Mouse (Mus musculus) heart, embryonic 12.5 days (tissue): ENCODE measurements around the gene Olfr1471. TPM values are rescaled to one million over a fixed set of nuclear protein-coding genes. Genes with fewer than 3 reads are reported as not detected.
"Not testable (repeated sequence)": the region's sequence is repeated elsewhere in the genome, so short reads cannot be mapped to it uniquely, and the experiment has no call there.

Experiments
- ATAC-seq: fragments of 200-750 bp; cut with Nextera tagmentation; 2 replicates; pipeline ENCODE4 v1.8.0; 2017; ENCODE audit warnings: moderate TSS enrichment, moderate library complexity; ENCODE audit not compliant: insufficient number of reproducible peaks, low FRiP score
- H3K27ac ChIP-seq: fragments of 300-500 bp; sonication (generic); 2 replicates; pipeline ENCODE4 v1.5.1; 2016; ENCODE audit warnings: mild to moderate bottlenecking, moderate library complexity; ENCODE audit not compliant: poor library complexity, severe bottlenecking
- H3K27me3 ChIP-seq: fragments of 300-500 bp; sonication (generic); replicated peaks from 2 replicates; pipeline ENCODE4 v1.6.1; 2016; ENCODE audit warnings: mild to moderate bottlenecking, moderate library complexity
- H3K36me3 ChIP-seq: fragments of 300-500 bp; sonication (generic); 2 replicates; pipeline ENCODE4 v1.6.1; 2016; ENCODE audit warnings: mild to moderate bottlenecking, moderate library complexity
- H3K4me1 ChIP-seq: fragments of 300-500 bp; sonication (generic); replicated peaks from 2 replicates; pipeline ENCODE4 v1.6.1; 2016; ENCODE audit warnings: mild to moderate bottlenecking
- H3K4me2 ChIP-seq: fragments of 300-500 bp; sonication (generic); 2 replicates; pipeline ENCODE4 v1.6.1; 2016; ENCODE audit warnings: mild to moderate bottlenecking, moderate library complexity
- H3K4me3 ChIP-seq: fragments of 300-500 bp; sonication (generic); 2 replicates; pipeline ENCODE4 v1.5.1; 2016; ENCODE audit warnings: mild to moderate bottlenecking
- H3K9ac ChIP-seq: fragments of 300-500 bp; sonication (generic); 2 replicates; pipeline ENCODE4 v1.6.1; 2016; ENCODE audit warnings: mild to moderate bottlenecking, moderate library complexity
- H3K9me3 ChIP-seq: fragments of 300-500 bp; sonication (generic); replicated peaks from 2 replicates; pipeline ENCODE4 v1.6.1; 2016; ENCODE audit warnings: mild to moderate bottlenecking, moderate library complexity
- WGBS: fragments of 180-500 bp; shearing (Covaris S2); methylation state at CpG from one replicate; pipeline ENCODE4 v1.1.7; 2016; 5-methylcytosine and 5-hydroxymethylcytosine counted together
- polyA plus RNA-seq: library from polyadenylated mRNA; unstranded; fragments of >200 nt; fragmentation: Nextera tagmentation; extraction: Ambion mirVana; gene quantifications from 2 replicates; pipeline ENCODE4 v1.2.1, GENCODE M21; 2016

Olfr1471 gene
- not detected in 2 replicates for polyA plus RNA-seq

DNA sequence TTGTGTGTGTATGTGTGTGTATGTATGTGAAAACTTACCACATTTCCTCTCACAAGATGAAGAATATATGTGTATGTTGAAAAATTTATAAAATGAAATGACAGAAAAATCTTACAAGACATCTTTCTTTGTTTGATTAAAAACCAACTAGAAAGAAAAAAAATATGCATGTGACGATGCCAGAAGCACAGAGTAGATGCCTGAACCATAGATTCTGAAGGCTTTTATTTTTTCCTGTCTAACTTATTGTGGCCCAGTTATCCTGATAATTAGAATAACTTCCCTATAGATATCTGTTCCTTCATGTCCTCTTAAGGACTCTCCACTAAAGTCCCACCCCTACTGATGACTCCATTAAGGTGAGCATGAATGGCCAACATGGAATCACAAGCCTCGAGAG, at the start of gene Olfr1471:
Gene Olfr1471, plus strand, starts transcription at position 301 of the 400 bp plus-strand sequence.
- H3K4me1 ChIP-seq, ATAC-seq, H3K4me3 ChIP-seq, H3K4me2 ChIP-seq, H3K9me3 ChIP-seq, H3K27me3 ChIP-seq, H3K36me3 ChIP-seq, H3K9ac ChIP-seq, H3K27ac ChIP-seq: not testable (repeated sequence)
- whole genome bisulfite sequencing, result 52% methylated on average over 2 of the region's 2 CpGs

DNA sequence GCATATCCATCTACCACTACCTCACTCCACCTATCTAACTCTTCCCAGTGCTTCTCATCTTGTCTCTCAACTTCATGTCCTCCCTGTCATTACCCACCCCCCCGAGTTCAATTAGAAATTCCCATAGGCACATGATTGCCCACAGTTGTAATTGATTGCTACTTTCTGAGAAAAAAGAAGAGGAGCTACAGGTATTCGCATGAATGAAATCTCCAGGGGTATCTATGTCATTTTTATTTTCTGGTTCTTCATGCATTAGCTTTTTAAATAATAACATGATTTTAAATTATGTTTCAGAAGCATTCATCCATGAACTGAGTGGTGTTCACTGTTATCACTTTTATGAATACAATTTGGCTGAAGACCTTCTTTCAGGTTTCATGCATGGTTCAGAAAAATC, 35.7 kb upstream of the Olfr1471 start, which contains the start of gene Olfr1469:
Gene Olfr1469, plus strand, starts transcription at position 301 of the 400 bp plus-strand sequence.
- H3K4me3 ChIP-seq, result no peak within 1 kb of the TSS
- 0 out of 2 replicates have a peak, but pooled peaks cover 3% of the 10 kb centered on the region for H3K9me3 ChIP-seq
- H3K4me2 ChIP-seq, result no peak within 1 kb of the TSS
- H3K9ac ChIP-seq, result no peak within 1 kb of the TSS
- H3K27me3 ChIP-seq, result no peaks in the 10 kb centered on the region
- 67% methylated on average over 2 of the region's 2 CpGs for WGBS
- ATAC-seq, result no peak
- no peak within 1 kb of the TSS for H3K27ac ChIP-seq
- H3K36me3 ChIP-seq, result no peaks in the 10 kb centered on the region
- H3K4me1 ChIP-seq, result no peaks in the 10 kb centered on the region

DNA sequence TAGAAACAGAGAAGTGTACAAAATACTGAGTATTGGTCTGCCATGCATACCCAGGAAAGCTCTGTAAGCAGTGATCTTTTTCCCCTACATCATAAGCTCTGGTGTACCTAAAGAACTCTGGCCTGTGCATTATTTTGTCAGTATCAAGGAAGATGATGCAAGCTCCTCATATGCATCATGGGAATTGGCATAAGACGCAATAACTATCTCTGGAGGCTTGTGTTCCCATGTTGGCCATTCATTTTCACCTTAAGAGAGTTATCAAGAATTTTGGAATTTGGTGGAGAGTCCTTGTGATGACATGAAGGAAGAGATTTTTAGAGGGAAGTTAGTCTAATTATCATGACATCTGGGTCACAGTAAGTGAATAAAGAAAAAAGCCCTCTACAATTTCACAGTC, 12.8 kb downstream of the Olfr1471 start, which contains the start of gene Olfr1472:
Gene Olfr1472, minus strand, starts transcription at position 101 of the 400 bp plus-strand sequence.
- Histone ChIP-seq H3K4me1 (no peaks in the 10 kb centered on the region), H3K9me3 (peaks cover 22% of the 10 kb centered on the region; the same call in 1 of the 2 replicates), H3K27me3 (no peaks in the 10 kb centered on the region), H3K9ac (no peak within 1 kb of the TSS), H3K27ac (no peak within 1 kb of the TSS), H3K36me3 (no peaks in the 10 kb centered on the region), H3K4me2 (no peak within 1 kb of the TSS), H3K4me3 (no peak within 1 kb of the TSS)
- WGBS, result 65% methylated on average over 1 of the region's 1 CpGs
- ATAC-seq, result no peak

DNA sequence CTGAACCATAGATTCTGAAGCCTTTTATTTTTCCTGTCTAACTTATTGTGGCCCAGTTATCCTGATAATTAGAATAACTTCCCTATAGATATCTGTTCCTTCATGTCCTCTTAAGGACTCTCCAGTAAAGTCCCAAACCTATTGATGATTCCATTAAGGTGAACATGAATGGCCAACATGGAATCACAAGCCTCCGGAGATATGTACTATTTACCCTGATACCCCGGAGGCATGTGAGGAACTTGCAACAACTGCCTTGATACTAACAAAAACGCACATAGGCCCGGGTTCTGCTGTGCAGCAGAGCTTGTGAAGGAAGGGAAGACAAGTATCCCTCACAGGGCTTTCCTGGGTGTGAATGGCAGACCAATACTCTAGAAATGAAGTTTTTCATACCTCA, 26.1 kb downstream of the Olfr1471 start, which contains the start of gene Olfr1474:
Gene Olfr1474, plus strand, starts transcription at position 301 of the 400 bp plus-strand sequence.
- H3K4me3 ChIP-seq, H3K4me2 ChIP-seq, H3K27me3 ChIP-seq, ATAC-seq, H3K27ac ChIP-seq, H3K9ac ChIP-seq, H3K4me1 ChIP-seq, H3K36me3 ChIP-seq, H3K9me3 ChIP-seq: not testable (repeated sequence)
- WGBS, result 67% methylated on average over 4 of the region's 4 CpGs

GRCm38 (mm10) chr19:13480096-13480495, 36.9 kb downstream of the Olfr1471 start, which contains the start of gene Olfr1475:
Olfr1475 (minus strand) TSS chr19:13480196.
- ATAC-seq, result no peak
- no peaks in the 10 kb centered on the region for H3K4me1 ChIP-seq
- no peaks in the 10 kb centered on the region for H3K9me3 ChIP-seq
- H3K27ac ChIP-seq, result no peak within 1 kb of the TSS
- no peak within 1 kb of the TSS for H3K4me2 ChIP-seq
- H3K4me3 ChIP-seq, result no peak within 1 kb of the TSS
- no peaks in the 10 kb centered on the region for H3K36me3 ChIP-seq
- H3K9ac ChIP-seq, result no peak within 1 kb of the TSS
- no peaks in the 10 kb centered on the region for H3K27me3 ChIP-seq

DNA sequence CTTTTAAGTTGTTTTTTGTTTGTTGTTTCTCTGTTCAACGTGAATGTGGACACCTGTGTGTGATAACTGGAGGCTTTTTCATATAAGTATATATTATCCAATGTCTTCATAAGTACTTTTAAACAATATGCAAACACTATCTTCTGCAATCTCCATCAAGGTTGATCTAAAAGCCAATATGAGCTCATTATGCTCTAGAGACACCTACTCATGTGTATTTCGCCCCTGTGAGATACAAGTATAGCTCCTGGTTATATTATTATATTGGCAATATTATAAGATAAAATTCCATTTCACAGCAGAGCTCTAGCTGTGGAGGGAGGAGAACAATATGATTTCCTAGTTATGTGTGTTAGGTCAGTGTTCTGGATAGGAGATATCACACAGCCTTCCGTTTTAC, 57.0 kb downstream of the Olfr1471 start, which contains the start of gene Olfr1477:
Gene Olfr1477, plus strand, starts transcription at position 301 of the 400 bp plus-strand sequence.
- H3K27ac ChIP-seq, result no peak within 1 kb of the TSS
- no peak within 1 kb of the TSS for H3K9ac ChIP-seq
- H3K9me3 ChIP-seq, result peaks cover 16% of the 10 kb centered on the region
- no peaks in the 10 kb centered on the region for H3K36me3 ChIP-seq
- H3K4me1 ChIP-seq, result no peaks in the 10 kb centered on the region
- no peak within 1 kb of the TSS for H3K4me2 ChIP-seq
- H3K27me3 ChIP-seq, result no peaks in the 10 kb centered on the region
- 68% methylated on average over 3 of the region's 3 CpGs for WGBS
- no peak for ATAC-seq
- no peak within 1 kb of the TSS for H3K4me3 ChIP-seq

Other genes starting within 250 kb of the Olfr1471 start
- not detected in 2 replicates for gene Olfr1463, start 212.1 kb upstream of the Olfr1471 start, polyA plus RNA-seq
- gene Olfr1465, start 127.9 kb upstream of the Olfr1471 start, polyA plus RNA-seq, result not detected in 2 replicates
- not detected in 2 replicates for gene Olfr1466, start 104.5 kb upstream of the Olfr1471 start, polyA plus RNA-seq
- not detected in 2 replicates for gene Olfr1467, start 81.2 kb upstream of the Olfr1471 start, polyA plus RNA-seq
- gene Olfr1469, start 35.6 kb upstream of the Olfr1471 start, polyA plus RNA-seq, result not detected in 2 replicates
- not detected in 2 replicates for gene Olfr1472, start 12.7 kb downstream of the Olfr1471 start, polyA plus RNA-seq
- not detected in 2 replicates for gene Olfr1474, start 26.2 kb downstream of the Olfr1471 start, polyA plus RNA-seq
- gene Olfr1475, start 36.8 kb downstream of the Olfr1471 start, polyA plus RNA-seq, result not detected in 2 replicates
- gene Olfr1477, start 57.1 kb downstream of the Olfr1471 start, polyA plus RNA-seq, result not detected in 2 replicates
- gene Olfr1480, start 84.5 kb downstream of the Olfr1471 start, polyA plus RNA-seq, result not detected in 2 replicates
- gene Olfr1484, start 140.1 kb downstream of the Olfr1471 start, polyA plus RNA-seq, result not detected in 2 replicates
- not detected in 2 replicates for gene Olfr1487, start 174.0 kb downstream of the Olfr1471 start, polyA plus RNA-seq
- not detected in 2 replicates for gene Olfr1489, start 188.2 kb downstream of the Olfr1471 start, polyA plus RNA-seq
- gene Olfr1490, start 207.7 kb downstream of the Olfr1471 start, polyA plus RNA-seq, result not detected in 2 replicates